Mouse (Mus musculus) hindbrain, embryonic 14.5 days (tissue): ENCODE measurements at regions not wholly inside any gene's neighbourhood (a gene's known extent, or its start where the extent isn't known, plus 50 kb on each side); places are given as distances from the start of the nearest gene placed in this dataset.

Experiments used
- ATAC-seq: fragments of 200-750 bp; cut with Nextera tagmentation; 2 replicates; pipeline ENCODE4 v1.8.0; 2017; ENCODE audit warnings: moderate number of reproducible peaks, mild to moderate bottlenecking, moderate TSS enrichment, moderate library complexity; ENCODE audit not compliant: low FRiP score
- DNase-seq: peaks from one replicate; pipeline ENCODE4 v3.0.0-alpha.2; 2015; ENCODE audit warnings: low spot score
- H3K27ac ChIP-seq: fragments of 300-500 bp; sonication (generic); 2 replicates; pipeline ENCODE4 v1.5.1; 2014; ENCODE audit warnings: mild to moderate bottlenecking, moderate library complexity
- H3K27me3 ChIP-seq: fragments of 300-500 bp; sonication (generic); 2 replicates; pipeline ENCODE4 v1.6.1; 2014; ENCODE audit warnings: mild to moderate bottlenecking, low read length, mixed read lengths; ENCODE audit not compliant: control insufficient read depth, insufficient read depth
- H3K36me3 ChIP-seq: fragments of 300-500 bp; sonication (generic); replicated peaks from 2 replicates; pipeline ENCODE4 v1.6.1; 2014; ENCODE audit not compliant: control insufficient read depth, insufficient read depth
- H3K4me1 ChIP-seq: fragments of 300-500 bp; sonication (generic); replicated peaks from 2 replicates; pipeline ENCODE4 v1.6.1; 2014; ENCODE audit warnings: antibody characterized with exemption, low read length, mixed read lengths; ENCODE audit not compliant: control insufficient read depth, insufficient read depth
- H3K4me2 ChIP-seq: fragments of 300-500 bp; sonication (generic); replicated peaks from 2 replicates; pipeline ENCODE4 v1.6.1; 2014; ENCODE audit warnings: mild to moderate bottlenecking, moderate library complexity
- H3K4me3 ChIP-seq: fragments of 300-500 bp; sonication (generic); replicated peaks from 2 replicates; pipeline ENCODE4 v1.5.1; 2014; ENCODE audit warnings: mild to moderate bottlenecking, low read length
- H3K9ac ChIP-seq: fragments of 300-500 bp; sonication (generic); 2 replicates; pipeline ENCODE4 v1.6.1; 2014
- H3K9me3 ChIP-seq: fragments of 300-500 bp; sonication (generic); 2 replicates; pipeline ENCODE4 v1.6.1; 2016; ENCODE audit warnings: low read length; ENCODE audit not compliant: control insufficient read depth
- WGBS: fragments of 180-500 bp; shearing (Covaris S2); extraction: QIAGEN DNeasy Blood & Tissue Kit; methylation state at CpG from one replicate; pipeline ENCODE4 v1.1.7; 2014; 5-methylcytosine and 5-hydroxymethylcytosine counted together

DNA sequence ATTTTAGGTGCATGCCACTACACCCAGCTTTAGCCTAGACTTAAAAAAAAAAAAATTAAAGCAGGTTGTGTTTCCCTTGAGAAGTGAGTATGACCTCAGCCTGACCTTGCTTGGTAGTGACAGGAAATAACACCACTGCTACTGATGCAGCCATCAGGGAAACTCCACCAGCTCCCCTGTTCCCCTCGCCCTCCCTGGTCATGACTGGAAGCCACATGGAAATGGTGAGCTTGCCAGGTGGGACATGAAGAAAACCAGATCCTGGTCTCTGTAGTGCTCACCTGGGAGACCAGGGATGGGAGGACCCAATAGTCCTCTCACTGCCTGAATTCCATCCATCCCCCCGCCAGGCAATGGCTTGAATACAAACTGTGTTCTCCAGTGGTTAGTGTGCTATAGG lies 268.1 kb downstream of the Dkk2 start:
- Histone ChIP-seq H3K36me3 (no peaks in the 10 kb centered on the region), H3K9me3 (no peaks in the 10 kb centered on the region), H3K27ac (no peak overlapping the region), H3K4me2 (no peak overlapping the region), H3K4me3 (no peak overlapping the region), H3K4me1 (no peaks in the 10 kb centered on the region), H3K27me3 (no peaks in the 10 kb centered on the region), H3K9ac (no peak overlapping the region)
- DNase-seq (no peak), ATAC-seq (no peak)
- WGBS: 85% methylated on average over 2 of the region's 2 CpGs

DNA sequence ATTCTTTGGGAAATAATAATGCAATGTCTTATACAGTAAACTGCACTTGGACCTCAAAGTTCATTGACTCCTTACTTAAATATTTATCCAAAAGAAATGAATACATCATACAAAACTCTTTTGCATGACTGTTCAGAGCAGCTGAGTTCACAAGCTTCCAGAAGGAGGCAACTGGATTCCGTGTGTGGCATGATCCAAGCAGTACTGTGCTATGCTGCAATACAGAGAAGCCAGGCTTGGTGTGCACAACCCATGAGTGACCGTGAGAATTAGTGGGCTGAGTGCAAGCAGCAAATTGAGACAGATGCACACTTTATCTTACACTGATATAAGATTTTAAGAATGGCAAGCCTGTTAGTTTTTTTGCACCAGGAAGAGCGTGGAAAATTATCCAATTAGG lies 270.0 kb upstream of the Gimd1 start:
- H3K4me3 ChIP-seq: no peak overlapping the region
- WGBS: 89% methylated on average over 3 of the region's 3 CpGs
- no peaks in the 10 kb centered on the region for H3K9me3 ChIP-seq
- no peaks in the 10 kb centered on the region for H3K4me1 ChIP-seq
- no peak for ATAC-seq
- no peak overlapping the region for H3K9ac ChIP-seq
- H3K27me3 ChIP-seq: no peaks in the 10 kb centered on the region
- no peak overlapping the region for H3K4me2 ChIP-seq
- H3K36me3 ChIP-seq: no peaks in the 10 kb centered on the region
- no peak for DNase-seq
- H3K27ac ChIP-seq: no peak overlapping the region

- ATAC-seq (no peak), DNase-seq (no peak)
- Histone ChIP-seq H3K4me1 (no peaks in the 10 kb centered on the region), H3K9ac (no peak overlapping the region), H3K27me3 (no peaks in the 10 kb centered on the region), H3K27ac (no peak overlapping the region), H3K36me3 (no peaks in the 10 kb centered on the region), H3K9me3 (no peaks in the 10 kb centered on the region), H3K4me3 (no peak overlapping the region), H3K4me2 (no peak overlapping the region)
- 82% methylated on average over 4 of the region's 4 CpGs for WGBS
Observed at GRCm38 (mm10) chr3:132375579-132375978, 254.0 kb upstream of the Gimd1 start.

DNA sequence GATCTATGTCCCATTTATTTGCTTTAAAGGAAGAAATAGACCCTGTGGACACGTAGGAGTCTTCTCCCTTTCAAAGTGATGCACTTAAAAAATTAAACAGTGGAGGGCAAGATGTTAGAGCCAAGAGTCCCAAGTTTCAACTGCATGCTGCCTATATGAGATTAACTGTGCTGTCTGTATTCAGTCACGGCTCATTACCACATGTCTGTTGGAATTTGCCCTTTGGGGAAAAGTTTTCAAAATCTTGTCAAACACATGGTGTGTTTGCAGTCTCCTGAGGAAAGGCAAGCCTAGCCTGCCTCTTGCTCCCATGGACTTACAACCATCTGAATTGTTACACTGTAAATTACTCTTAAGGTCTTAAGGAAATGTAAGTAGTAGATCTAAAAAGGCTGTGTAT lies 211.9 kb upstream of the Gimd1 start:
- H3K36me3 ChIP-seq: no peaks in the 10 kb centered on the region
- H3K27me3 ChIP-seq: no peaks in the 10 kb centered on the region
- no peak overlapping the region for H3K4me2 ChIP-seq
- DNase-seq (no peak), ATAC-seq (no peak)
- H3K4me3 ChIP-seq: no peak overlapping the region
- no peaks in the 10 kb centered on the region for H3K9me3 ChIP-seq
- H3K9ac ChIP-seq: no peak overlapping the region
- 66% methylated on average over 2 of the region's 2 CpGs for WGBS
- no peak overlapping the region for H3K27ac ChIP-seq
- no peaks in the 10 kb centered on the region for H3K4me1 ChIP-seq

- H3K4me1 ChIP-seq: no peaks in the 10 kb centered on the region
- ATAC-seq: no peak
- H3K4me2 ChIP-seq: no peak overlapping the region
- H3K4me3 ChIP-seq: no peak overlapping the region
- no peak overlapping the region for H3K9ac ChIP-seq
- no peaks in the 10 kb centered on the region for H3K9me3 ChIP-seq
- no peak overlapping the region for H3K27ac ChIP-seq
- DNase-seq: no peak
- no peaks in the 10 kb centered on the region for H3K27me3 ChIP-seq
- WGBS: 66% methylated on average over 11 of the region's 11 CpGs
- no peaks in the 10 kb centered on the region for H3K36me3 ChIP-seq
Observed at GRCm38 (mm10) chr3:132425819-132426671, 203.6 kb upstream of the Gimd1 start.

- Histone ChIP-seq H3K36me3 (no peaks in the 10 kb centered on the region), H3K4me2 (no peak overlapping the region), H3K4me1 (no peaks in the 10 kb centered on the region), H3K4me3 (no peak overlapping the region), H3K27ac (no peak overlapping the region), H3K9ac (no peak overlapping the region), H3K27me3 (no peaks in the 10 kb centered on the region), H3K9me3 (no peaks in the 10 kb centered on the region)
- ATAC-seq (no peak), DNase-seq (no peak)
- WGBS: 74% methylated on average over 9 of the region's 9 CpGs
Observed at GRCm38 (mm10) chr3:132427244-132427643, 202.4 kb upstream of the Gimd1 start.

DNA sequence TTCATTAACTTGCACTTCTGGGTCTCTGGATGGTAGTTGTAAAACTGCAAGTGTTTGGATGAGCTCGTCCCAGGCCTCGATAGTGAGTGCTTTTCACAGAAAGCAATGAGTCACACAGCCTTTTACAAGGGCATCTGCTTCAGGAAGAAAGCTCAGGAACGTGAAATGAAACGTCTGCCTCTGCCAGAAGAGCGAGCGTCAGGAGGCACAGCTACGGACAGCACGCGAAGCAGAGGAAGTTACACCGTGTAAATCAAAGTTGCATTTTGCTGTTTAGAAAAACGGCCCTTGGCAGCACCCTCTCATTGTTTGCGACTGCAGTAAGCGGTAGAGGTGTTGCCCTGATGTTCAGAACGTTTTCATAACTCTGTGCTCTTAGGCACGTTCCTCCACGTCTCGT lies 201.5 kb upstream of the Gimd1 start:
- H3K4me1 ChIP-seq: no peaks in the 10 kb centered on the region
- H3K36me3 ChIP-seq: no peaks in the 10 kb centered on the region
- no peak overlapping the region for H3K4me3 ChIP-seq
- DNase-seq (no peak), ATAC-seq (no peak)
- 91% methylated on average over 17 of the region's 17 CpGs for WGBS
- H3K27ac ChIP-seq: no peak overlapping the region
- H3K27me3 ChIP-seq: no peaks in the 10 kb centered on the region
- H3K9ac ChIP-seq: no peak overlapping the region
- no peaks in the 10 kb centered on the region for H3K9me3 ChIP-seq
- H3K4me2 ChIP-seq: no peak overlapping the region

DNA sequence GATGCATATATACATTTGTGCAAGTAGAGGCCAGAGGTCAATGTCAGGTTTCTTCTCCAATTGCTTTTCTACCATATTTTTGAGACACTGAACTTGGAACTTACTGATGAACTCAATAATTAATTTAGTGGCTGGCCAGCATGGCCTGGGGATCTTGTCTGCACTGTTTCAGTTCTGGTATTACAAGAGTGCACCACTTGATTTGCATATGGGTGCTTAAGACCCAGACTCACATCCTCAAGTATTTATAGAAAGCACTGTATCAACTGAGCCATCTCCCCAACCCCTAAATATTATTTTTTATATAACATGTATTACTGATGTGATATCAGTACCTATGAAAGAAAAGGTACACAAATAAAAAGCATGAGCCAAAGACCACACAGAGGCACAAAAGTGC lies 197.8 kb upstream of the Gimd1 start:
- H3K36me3 ChIP-seq: no peaks in the 10 kb centered on the region
- no peak overlapping the region for H3K27ac ChIP-seq
- H3K4me3 ChIP-seq: no peak overlapping the region
- no peaks in the 10 kb centered on the region for H3K27me3 ChIP-seq
- no peaks in the 10 kb centered on the region for H3K9me3 ChIP-seq
- H3K4me2 ChIP-seq: no peak overlapping the region
- DNase-seq (no peak), ATAC-seq (no peak)
- H3K9ac ChIP-seq: no peak overlapping the region
- H3K4me1 ChIP-seq: no peaks in the 10 kb centered on the region

DNA sequence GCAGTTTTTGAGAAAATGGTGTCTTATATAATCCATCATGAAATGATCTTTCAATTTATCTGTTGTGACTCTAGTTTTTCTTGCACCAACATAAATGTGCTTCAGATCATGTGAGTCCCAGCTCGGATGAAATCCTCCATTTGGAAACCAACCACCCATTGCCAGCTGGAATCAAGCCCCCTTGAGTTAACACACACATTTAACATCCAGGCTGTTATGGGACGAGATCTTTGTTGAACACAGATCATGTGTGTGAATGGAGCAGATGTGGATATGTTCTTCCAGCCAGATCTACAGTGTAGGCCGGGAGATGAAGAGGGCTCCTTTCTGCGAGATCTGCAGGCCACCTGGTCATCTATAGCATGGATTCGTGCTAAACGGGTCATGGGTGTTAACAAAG lies 188.4 kb upstream of the Gimd1 start:
- ATAC-seq (no peak), DNase-seq (no peak)
- Histone ChIP-seq H3K27me3 (no peaks in the 10 kb centered on the region), H3K4me2 (no peak overlapping the region), H3K9me3 (no peaks in the 10 kb centered on the region), H3K9ac (no peak overlapping the region), H3K4me3 (no peak overlapping the region), H3K36me3 (no peaks in the 10 kb centered on the region), H3K27ac (no peak overlapping the region), H3K4me1 (no peaks in the 10 kb centered on the region)
- WGBS: 91% methylated on average over 6 of the region's 6 CpGs

- Histone ChIP-seq H3K4me2 (no peak overlapping the region), H3K27me3 (no peaks in the 10 kb centered on the region), H3K9me3 (no peaks in the 10 kb centered on the region)
Observed at GRCm38 (mm10) chr3:132453927-132454326, 175.7 kb upstream of the Gimd1 start.

More at GRCm38 (mm10) chr3:132453927-132454326, 175.7 kb upstream of the Gimd1 start:
- ATAC-seq: no peak
- Histone ChIP-seq H3K27ac (no peak overlapping the region), H3K4me1 (no peaks in the 10 kb centered on the region), H3K4me3 (no peak overlapping the region), H3K9ac (no peak overlapping the region), H3K36me3 (no peaks in the 10 kb centered on the region)
- DNase-seq: no peak
- 62% methylated on average over 4 of the region's 4 CpGs for WGBS
